Mouse (Mus musculus): Measurements from ENCODE around the gene Hps3.

DNA sequence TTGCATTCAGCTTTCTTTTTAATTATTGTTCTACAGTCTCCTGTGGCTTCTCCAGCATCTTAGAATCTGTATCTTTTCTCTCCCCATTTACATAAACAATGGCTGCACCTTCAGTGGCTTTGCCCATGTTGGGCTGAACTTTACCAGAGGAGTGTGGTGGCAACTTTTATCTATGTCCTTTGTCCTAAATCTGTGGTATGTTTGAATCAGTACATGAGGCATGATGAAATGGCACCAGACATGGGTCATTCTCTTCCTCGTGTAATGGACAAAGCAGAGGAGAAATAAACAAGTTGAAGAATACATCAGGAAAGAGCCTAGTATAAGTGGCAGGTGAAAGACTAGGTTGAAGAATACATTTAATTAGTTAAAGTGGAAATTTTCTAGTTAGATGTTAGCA is 76.1 kb downstream of the Hps3 start:
- TF ChIP-seq CTCF (IDR thresholded peaks at IDR 0.05; ENCODE audit: borderline replicate concordance, insufficient read depth, low read length), result no peak
- TF ChIP-seq POLR2A (IDR thresholded peaks at IDR 0.05; ENCODE audit: low read depth, low read length), result no peak

Measured in embryonic fibroblast, embryonic 13.5 days (primary cell).